Mouse (Mus musculus) gastrocnemius, postnatal 10 days (tissue): ENCODE data around the gene C730034F03Rik. TPM values are rescaled to one million over a fixed set of nuclear protein-coding genes. Genes with fewer than 3 reads are reported as not detected.

ENCODE experiments used
- DNase-seq: peaks from one replicate; pipeline ENCODE4 v3.0.0; 2021; ENCODE audit warnings: mixed read lengths
- total RNA-seq, 2 experiments: library from RNA; stranded (reverse); gene quantifications; 2 replicates each; pipeline ENCODE4 v1.2.3; 2021

Gene C730034F03Rik
- total RNA-seq, 2 experiments from 2014 or later: 0.38 to 0.88 TPM

- DNase-seq: peak; percentile 92
Measured at GRCm38 (mm10) chr15:89475611-89476474, 46.5 kb downstream of the C730034F03Rik start.

DNA sequence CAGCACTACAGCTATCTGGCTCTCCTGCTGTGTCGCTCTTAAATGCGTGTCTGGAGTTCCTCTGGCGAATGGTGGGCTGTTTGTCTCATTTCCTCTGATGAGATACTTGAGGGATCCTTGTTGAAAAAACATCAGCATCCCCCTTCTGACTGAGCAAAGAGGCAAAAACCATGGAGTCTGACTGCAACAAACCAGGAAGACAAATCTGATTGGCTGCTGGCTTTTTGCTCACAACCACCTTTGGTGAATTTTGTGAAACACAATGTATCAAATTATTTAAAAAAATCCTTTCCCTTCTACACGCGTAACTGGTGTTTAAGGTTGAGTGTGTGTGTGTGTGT is 47.1 kb downstream of the C730034F03Rik start:
- no peak for DNase-seq

- DNase-seq: no peak
Measured at GRCm38 (mm10) chr15:89477091-89477491, 47.7 kb downstream of the C730034F03Rik start, which contains the start of gene Arsa. TSS of gene Arsa (minus strand) at chr15:89477425.

- DNase-seq: no peak
Measured at GRCm38 (mm10) chr15:89477806-89478205, 48.4 kb downstream of the C730034F03Rik start.

- no peak for DNase-seq
Measured at GRCm38 (mm10) chr15:89478622-89479021, 49.2 kb downstream of the C730034F03Rik start.

Other genes starting within 250 kb of the C730034F03Rik start
- gene Plxnb2, start 248.8 kb upstream of the C730034F03Rik start, total RNA-seq: 10 to 100 TPM; 28.9 to 43.0 TPM
- gene Dennd6b, start 233.1 kb upstream of the C730034F03Rik start, total RNA-seq: 1 to 10 TPM; 4.5 to 7.0 TPM
- gene Ppp6r2, start 218.0 kb upstream of the C730034F03Rik start, total RNA-seq: 10 to 100 TPM; 60.1 to 61.9 TPM
- 10 to 100 TPM; 50.1 to 70.5 TPM for gene Sbf1, start 114.3 kb upstream of the C730034F03Rik start, total RNA-seq
- gene Adm2, start 106.9 kb upstream of the C730034F03Rik start, total RNA-seq: not detected
- gene Miox, start 95.2 kb upstream of the C730034F03Rik start, total RNA-seq: not detected
- 10 to 100 TPM; 22.4 to 25.5 TPM for gene Lmf2, start 73.9 kb upstream of the C730034F03Rik start, total RNA-seq
- 10 to 100 TPM; 50.5 to 55.8 TPM for gene Ncaph2, start 73.9 kb upstream of the C730034F03Rik start, total RNA-seq
- 10 to 100 TPM; 14.2 to 14.6 TPM for gene Sco2, start 55.7 kb upstream of the C730034F03Rik start, total RNA-seq
- gene Tymp, start 52.5 kb upstream of the C730034F03Rik start, total RNA-seq: under 1 TPM; 0.38 to 0.50 TPM
- gene Odf3b, start 50.3 kb upstream of the C730034F03Rik start, total RNA-seq: 1 to 10 TPM in 1 of 2 experiments, under 1 TPM in 1; 0.68 to 1.6 TPM
- gene Klhdc7b, start 44.7 kb upstream of the C730034F03Rik start, total RNA-seq: not detected
- gene Syce3, start 19.1 kb upstream of the C730034F03Rik start, total RNA-seq: not detected
- gene Cpt1b, start 3.7 kb upstream of the C730034F03Rik start, total RNA-seq: 100 to 1,000 TPM; 204 to 222 TPM
- under 1 TPM; 0.66 to 0.81 TPM for gene Gm44502, start 107 bp downstream of the C730034F03Rik start, total RNA-seq
- gene Chkb, start 319 bp downstream of the C730034F03Rik start, total RNA-seq: 10 to 100 TPM; 21.4 to 40.0 TPM
- under 1 TPM; 0.23 to 0.26 TPM for gene Mapk8ip2, start 24.3 kb downstream of the C730034F03Rik start, total RNA-seq
- 10 to 100 TPM in 1 of 2 experiments, 1 to 10 TPM in 1; 6.5 to 11.0 TPM for gene Arsa, start 47.8 kb downstream of the C730034F03Rik start, total RNA-seq
- 10 to 100 TPM; 24.8 to 36.1 TPM for gene Shank3, start 70.0 kb downstream of the C730034F03Rik start, total RNA-seq
- under 1 TPM; 0.54 TPM for gene Acr, start 138.7 kb downstream of the C730034F03Rik start, total RNA-seq
- gene Rabl2, start 162.3 kb downstream of the C730034F03Rik start, total RNA-seq: 1 to 10 TPM; 3.8 to 6.2 TPM